Mouse (Mus musculus) brain, embryonic 14.5 days (tissue): ENCODE data around the gene Vps11.

Source experiments
- CTCF ChIP-seq: fragments of 200-500 bp; IDR thresholded peaks from 2 replicates; pipeline ENCODE4 v1.5.1; 2012; ENCODE audit warnings: inconsistent platforms, mild to moderate bottlenecking, moderate library complexity, borderline replicate concordance; ENCODE audit not compliant: insufficient read depth, insufficient read length; ENCODE audit errors: extremely low read depth
- POLR2A ChIP-seq: fragments of 200-500 bp; IDR thresholded peaks from 2 replicates; pipeline ENCODE4 v1.6.1; 2012; ENCODE audit warnings: mild to moderate bottlenecking, inconsistent platforms, borderline replicate concordance; ENCODE audit not compliant: poor library complexity, insufficient read depth, insufficient read length, severe bottlenecking; ENCODE audit errors: extremely low read depth

DNA sequence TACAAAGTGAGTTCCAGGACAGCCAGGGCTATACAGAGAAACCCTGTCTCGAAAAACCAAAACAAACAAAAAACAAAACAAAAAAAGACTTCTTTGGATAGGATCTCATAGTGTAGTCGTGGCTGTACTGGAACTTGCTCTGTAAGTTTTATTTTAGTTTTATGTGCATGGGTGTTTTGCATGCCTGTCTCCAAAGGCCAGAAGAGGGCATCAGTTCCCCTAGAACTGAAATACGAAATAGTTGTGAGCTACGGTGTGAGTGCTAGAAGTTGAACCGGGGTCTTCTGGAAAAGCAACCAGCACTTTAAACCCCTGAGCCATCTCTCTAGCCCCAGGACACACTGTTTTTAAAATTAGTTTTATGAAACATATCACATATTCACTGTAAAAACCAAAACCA is 22.9 kb downstream of the Vps11 start:
- TF ChIP-seq CTCF = no peak
- no peak for TF ChIP-seq POLR2A
